Mouse (Mus musculus) intestine, embryonic 16.5 days (tissue): ENCODE data around the gene Plekha1. TPM values are rescaled to one million over a fixed set of nuclear protein-coding genes. Genes with fewer than 3 reads are reported as not detected.
A peak's percentile ranks its signal among the peaks of the same experiment; 100 is the strongest.

Experiments used
- ATAC-seq: fragments of 200-750 bp; cut with Nextera tagmentation; 2 replicates; pipeline ENCODE4 v1.8.0; 2017; ENCODE audit warnings: moderate TSS enrichment, moderate library complexity
- H3K27ac ChIP-seq: fragments of 300-500 bp; sonication (generic); 2 replicates; pipeline ENCODE4 v1.5.1; 2014; ENCODE audit warnings: mild to moderate bottlenecking, low read length
- H3K27me3 ChIP-seq: fragments of 300-500 bp; sonication (generic); replicated peaks from 2 replicates; pipeline ENCODE4 v1.6.1; 2014; ENCODE audit warnings: low read length, control low read depth, mixed read lengths; ENCODE audit not compliant: control insufficient read depth, insufficient read depth
- H3K36me3 ChIP-seq: fragments of 300-500 bp; sonication (generic); 2 replicates; pipeline ENCODE4 v1.6.1; 2014; ENCODE audit warnings: low read length, control low read depth; ENCODE audit not compliant: control insufficient read depth, insufficient read depth
- H3K4me1 ChIP-seq: fragments of 300-500 bp; sonication (generic); 2 replicates; pipeline ENCODE4 v1.6.1; 2014; ENCODE audit warnings: low read length, control low read depth, mixed read lengths; ENCODE audit not compliant: control insufficient read depth, insufficient read depth
- H3K4me2 ChIP-seq: fragments of 300-500 bp; sonication (generic); 2 replicates; pipeline ENCODE4 v1.6.1; 2014; ENCODE audit warnings: low read depth, low read length, control low read depth
- H3K4me3 ChIP-seq: fragments of 300-500 bp; sonication (generic); 2 replicates; pipeline ENCODE4 v1.5.1; 2014; ENCODE audit warnings: mild to moderate bottlenecking, low read length
- H3K9ac ChIP-seq: fragments of 300-500 bp; sonication (generic); 2 replicates; pipeline ENCODE4 v1.6.1; 2014; ENCODE audit warnings: low read depth, low read length
- H3K9me3 ChIP-seq: fragments of 300-500 bp; sonication (generic); 2 replicates; pipeline ENCODE4 v1.6.1; 2016; ENCODE audit warnings: low read length, control low read depth; ENCODE audit not compliant: control insufficient read depth
- WGBS: fragments of 180-500 bp; shearing (Covaris S2); extraction: QIAGEN DNeasy Blood & Tissue Kit; methylation state at CpG from one replicate; pipeline ENCODE4 v1.1.7; 2014; 5-methylcytosine and 5-hydroxymethylcytosine counted together
- polyA plus RNA-seq: library from polyadenylated mRNA; unstranded; fragments of >200 nt; fragmentation: Nextera tagmentation; extraction: Ambion mirVana; gene quantifications from 2 replicates; pipeline ENCODE4 v1.2.1, GENCODE M21; 2015

Plekha1 gene
- polyA plus RNA-seq, 1 experiment from 2014 or later = 39.0 TPM

DNA sequence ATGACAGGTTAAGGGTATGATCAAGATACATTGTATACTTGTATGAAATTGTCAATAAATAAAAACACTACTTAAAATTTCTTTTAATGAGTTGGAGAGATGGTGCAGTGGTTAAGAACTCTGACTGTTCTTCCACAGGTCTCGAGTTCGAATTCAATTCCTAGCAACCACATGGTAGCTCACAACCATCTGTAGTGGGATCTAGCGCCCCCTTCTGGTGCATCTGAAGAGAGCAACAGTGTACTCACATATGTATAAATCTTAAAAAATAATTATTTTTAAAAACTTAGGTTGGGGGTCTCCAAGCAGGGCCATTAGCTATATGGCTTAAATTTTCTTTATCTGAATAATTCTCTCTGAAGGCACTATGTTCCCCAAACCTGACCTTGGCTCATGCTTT, 64.8 kb downstream of the Plekha1 start:
- 66% methylated on average over 3 of the region's 3 CpGs for WGBS
- no peak for ATAC-seq
- H3K4me1 ChIP-seq = peaks cover under 1% of the 10 kb centered on the region
- no peak overlapping the region for H3K27ac ChIP-seq
- H3K4me2 ChIP-seq = no peak overlapping the region
- H3K9me3 ChIP-seq = no peaks in the 10 kb centered on the region
- H3K36me3 ChIP-seq = no peaks in the 10 kb centered on the region
- H3K27me3 ChIP-seq = peaks cover 22% of the 10 kb centered on the region
- no peak overlapping the region for H3K9ac ChIP-seq
- H3K4me3 ChIP-seq = no peak overlapping the region

DNA sequence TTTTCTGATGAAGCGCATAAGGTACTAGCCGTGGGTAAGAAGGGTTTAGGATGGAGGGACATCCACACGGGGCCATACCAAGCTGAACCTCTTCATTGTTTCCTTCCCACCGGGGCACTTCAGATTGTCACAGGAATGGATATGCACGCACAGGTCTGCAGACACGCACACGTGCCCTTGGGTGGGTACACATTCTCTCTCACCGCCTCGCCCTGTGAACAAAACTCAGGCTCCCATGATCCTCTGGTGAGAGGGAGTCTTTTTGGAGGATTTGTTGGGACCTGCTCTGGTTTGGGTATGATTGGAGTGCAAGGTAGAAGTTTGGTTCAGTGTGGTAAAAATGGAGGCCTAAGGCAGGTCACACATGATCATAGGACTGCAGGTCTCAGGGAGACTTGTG, 67.4 kb downstream of the Plekha1 start:
- peaks cover 14% of the 10 kb centered on the region for H3K4me1 ChIP-seq
- H3K27me3 ChIP-seq = peaks cover 46% of the 10 kb centered on the region
- no peaks in the 10 kb centered on the region for H3K36me3 ChIP-seq
- H3K4me2 ChIP-seq = no peak overlapping the region
- 86% methylated on average over 9 of the region's 9 CpGs for whole genome bisulfite sequencing
- no peak for ATAC-seq
- H3K9me3 ChIP-seq = no peaks in the 10 kb centered on the region
- no peak overlapping the region for H3K4me3 ChIP-seq
- no peak overlapping the region for H3K27ac ChIP-seq
- H3K9ac ChIP-seq = no peak overlapping the region

DNA sequence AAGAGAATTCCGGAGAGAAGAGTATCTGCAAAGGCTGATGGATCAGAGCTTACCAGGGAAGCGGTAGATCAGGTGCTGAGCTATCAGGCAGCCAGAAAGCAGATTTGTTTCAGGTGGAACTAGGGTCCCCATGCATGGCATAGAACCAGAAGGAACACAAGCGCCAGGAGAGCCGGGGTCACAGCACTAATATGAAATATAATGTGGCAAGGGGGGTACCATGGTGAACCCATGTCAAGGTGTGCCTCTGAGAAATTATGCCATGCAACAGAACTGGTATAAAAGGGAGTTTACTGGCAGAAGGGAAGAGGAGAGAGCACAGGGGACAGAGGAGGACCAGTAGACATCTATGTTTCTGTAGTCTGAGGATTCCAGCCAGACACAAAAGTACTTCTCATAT, 69.1 kb downstream of the Plekha1 start:
- Histone ChIP-seq H3K4me1 (peaks cover 14% of the 10 kb centered on the region), H3K27ac (no peak overlapping the region), H3K36me3 (no peaks in the 10 kb centered on the region), H3K4me2 (no peak overlapping the region), H3K4me3 (no peak overlapping the region), H3K9me3 (no peaks in the 10 kb centered on the region), H3K27me3 (peaks cover 56% of the 10 kb centered on the region), H3K9ac (no peak overlapping the region)
- ATAC-seq = no peak
- 86% methylated on average over 4 of the region's 4 CpGs for WGBS

DNA sequence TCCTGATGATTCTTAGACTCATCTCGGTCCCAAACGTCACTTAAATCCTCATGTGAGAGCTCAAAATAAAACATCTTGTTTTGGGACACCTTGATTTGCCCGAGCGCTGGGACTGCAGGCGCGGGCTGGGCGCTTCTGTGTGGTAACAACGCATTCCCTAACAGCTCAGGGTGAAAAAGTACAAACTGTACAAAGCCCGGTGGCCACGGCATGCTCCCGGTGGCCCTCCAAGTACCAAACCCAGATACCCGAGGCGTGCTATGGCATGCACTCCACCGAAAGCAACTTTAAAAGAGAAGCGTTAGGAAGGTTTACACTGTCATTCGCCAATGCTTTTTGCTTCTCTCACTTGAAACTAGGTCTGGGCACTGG, 69.9 kb downstream of the Plekha1 start:
- H3K9ac ChIP-seq = peak overlapping the region; percentile 26; the same call in 1 of the 2 replicates
- no peak for ATAC-seq

DNA sequence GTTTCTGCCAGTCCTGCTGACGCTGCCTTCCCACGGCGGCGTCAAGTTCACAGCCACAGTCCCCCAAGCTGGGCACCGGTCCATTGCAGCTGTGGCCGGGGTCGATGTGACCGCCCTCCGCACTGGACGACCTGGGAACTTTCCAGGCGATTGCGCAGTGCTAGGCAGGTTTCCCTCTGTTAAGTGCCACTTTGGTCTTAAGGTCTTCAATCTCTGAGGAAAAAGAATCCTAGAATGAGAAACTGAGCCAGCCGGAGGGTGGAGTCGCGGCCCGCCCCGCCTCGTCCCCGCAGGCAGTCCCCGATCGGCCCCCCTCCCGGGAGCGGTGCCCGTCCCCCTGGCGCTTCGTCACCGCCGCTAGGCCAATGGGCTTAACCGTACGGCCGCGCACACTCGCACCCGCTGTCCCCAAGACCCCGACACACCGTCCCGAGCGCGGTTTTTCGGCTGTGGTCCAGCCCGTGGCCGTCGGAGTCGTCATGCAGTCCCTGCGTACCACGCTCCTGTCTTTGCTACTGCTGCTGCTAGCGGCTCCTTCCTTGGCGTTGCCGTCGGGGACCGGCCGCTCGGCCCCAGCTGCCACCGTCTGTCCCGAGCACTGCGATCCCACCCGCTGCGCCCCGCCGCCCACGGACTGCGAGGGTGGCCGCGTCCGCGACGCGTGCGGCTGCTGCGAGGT, 70.4 kb downstream of the Plekha1 start, which contains the start of gene Htra1:
TSS of gene Htra1 (plus strand) at position 319 of the 679 bp plus-strand sequence.
- peak within 1 kb of the TSS; percentile 50 for H3K9ac ChIP-seq
- H3K9me3 ChIP-seq = no peaks in the 10 kb centered on the region
- peak; percentile 85 for ATAC-seq
- H3K4me3 ChIP-seq = peak within 1 kb of the TSS; percentile 55
- H3K4me1 ChIP-seq = peaks cover 14% of the 10 kb centered on the region
- H3K27ac ChIP-seq = no peak within 1 kb of the TSS
- under 1% methylated on average over 70 of the region's 70 CpGs for WGBS
- peaks cover 56% of the 10 kb centered on the region for H3K27me3 ChIP-seq
- H3K4me2 ChIP-seq = peak within 1 kb of the TSS; percentile 78
- H3K36me3 ChIP-seq = no peaks in the 10 kb centered on the region

More for the DNA sequence above, 69.9 kb downstream of the Plekha1 start:
- H3K27me3 ChIP-seq = peaks cover 56% of the 10 kb centered on the region
- 9% methylated on average over 16 of the region's 16 CpGs for WGBS
- H3K27ac ChIP-seq = no peak overlapping the region
- peaks cover 14% of the 10 kb centered on the region for H3K4me1 ChIP-seq
- no peaks in the 10 kb centered on the region for H3K36me3 ChIP-seq
- H3K4me3 ChIP-seq = peak overlapping the region; percentile 55
- H3K9me3 ChIP-seq = no peaks in the 10 kb centered on the region
- H3K4me2 ChIP-seq = peak overlapping the region; percentile 78

DNA sequence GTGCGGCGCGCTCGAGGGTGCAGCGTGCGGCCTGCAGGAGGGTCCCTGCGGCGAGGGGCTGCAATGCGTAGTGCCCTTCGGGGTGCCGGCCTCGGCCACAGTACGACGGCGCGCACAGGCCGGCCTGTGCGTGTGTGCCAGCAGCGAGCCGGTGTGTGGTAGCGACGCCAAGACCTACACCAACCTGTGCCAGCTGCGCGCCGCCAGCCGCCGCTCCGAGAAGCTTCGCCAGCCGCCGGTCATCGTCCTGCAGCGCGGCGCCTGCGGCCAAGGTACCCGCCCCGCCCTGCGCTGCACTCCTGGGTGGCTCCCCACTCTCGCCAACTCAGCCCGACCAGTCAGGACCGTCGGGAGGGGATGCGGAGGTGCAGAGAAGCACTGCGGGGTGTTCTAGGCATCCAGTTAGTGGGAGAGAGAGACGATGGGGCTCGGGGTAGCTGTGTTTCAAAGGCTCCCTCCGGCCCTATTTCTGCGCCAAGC, 71.0 kb downstream of the Plekha1 start:
- Histone ChIP-seq H3K9ac (peak overlapping the region; percentile 50), H3K4me3 (peak overlapping the region; percentile 55), H3K27me3 (peaks cover 56% of the 10 kb centered on the region), H3K4me1 (peaks cover 14% of the 10 kb centered on the region), H3K36me3 (no peaks in the 10 kb centered on the region), H3K4me2 (peak overlapping the region; percentile 78), H3K27ac (no peak overlapping the region), H3K9me3 (no peaks in the 10 kb centered on the region)
- WGBS = under 1% methylated on average over 49 of the region's 49 CpGs
- ATAC-seq = peak; percentile 45; the same call in 1 of the 2 replicates

DNA sequence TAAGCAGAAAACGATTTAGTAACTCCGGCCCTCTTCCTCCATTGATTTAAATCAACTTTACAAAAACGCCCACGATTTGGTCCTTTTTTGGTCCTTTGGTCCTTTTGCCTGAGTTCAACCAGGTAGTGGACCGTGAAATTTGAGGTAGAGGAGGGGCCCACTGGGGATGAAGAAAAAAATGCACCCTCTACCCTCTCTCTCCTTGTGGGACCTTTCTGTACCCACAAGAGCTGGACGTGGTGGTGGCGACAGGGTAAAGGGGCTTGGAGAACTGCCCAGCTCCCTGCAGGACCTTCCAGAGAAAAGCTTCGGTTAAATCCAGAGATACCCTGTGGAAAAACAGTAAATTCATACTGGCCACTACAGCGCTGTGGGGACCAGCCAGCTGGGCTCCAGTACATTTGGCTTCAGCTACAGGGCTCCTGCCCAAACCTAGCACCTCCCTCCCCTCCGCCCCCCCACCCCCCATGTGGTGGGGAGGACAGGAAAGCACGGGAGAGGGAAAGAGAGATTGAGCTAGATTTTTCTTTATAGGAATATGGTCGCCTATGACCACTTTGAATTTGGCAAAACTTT, 71.8 kb downstream of the Plekha1 start:
- 34% methylated on average over 12 of the region's 12 CpGs for WGBS
- no peak for ATAC-seq
- Histone ChIP-seq H3K27ac (no peak overlapping the region), H3K36me3 (no peaks in the 10 kb centered on the region), H3K9ac (no peak overlapping the region), H3K4me1 (peaks cover 14% of the 10 kb centered on the region), H3K4me2 (peak overlapping the region; percentile 78), H3K9me3 (no peaks in the 10 kb centered on the region), H3K27me3 (peaks cover 56% of the 10 kb centered on the region), H3K4me3 (peak overlapping the region; percentile 55)

DNA sequence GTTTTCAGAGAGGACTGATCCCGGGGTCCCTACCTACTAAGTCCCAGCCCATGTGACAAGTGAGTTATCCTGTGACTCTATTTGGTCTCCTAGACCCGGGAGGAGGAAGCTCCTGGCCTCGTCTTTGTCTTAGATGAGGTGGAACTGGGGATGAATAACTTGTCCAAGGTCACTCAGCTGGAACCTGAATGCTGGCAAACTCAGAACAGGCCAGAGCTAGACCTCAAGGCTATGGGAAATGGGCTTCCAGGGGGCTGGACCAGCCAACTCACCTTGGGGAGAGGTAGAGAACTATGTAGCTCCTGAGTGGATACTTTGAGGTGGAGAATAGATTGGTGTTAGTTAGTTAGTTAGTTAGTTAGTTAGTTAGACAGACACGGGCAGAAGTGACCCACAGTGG, 72.4 kb downstream of the Plekha1 start:
- no peak overlapping the region for H3K27ac ChIP-seq
- no peak overlapping the region for H3K4me2 ChIP-seq
- H3K4me3 ChIP-seq = no peak overlapping the region
- no peak overlapping the region for H3K9ac ChIP-seq
- no peaks in the 10 kb centered on the region for H3K9me3 ChIP-seq
- WGBS = 66% methylated on average over 4 of the region's 4 CpGs
- no peaks in the 10 kb centered on the region for H3K36me3 ChIP-seq
- no peak for ATAC-seq
- H3K4me1 ChIP-seq = peaks cover 14% of the 10 kb centered on the region
- H3K27me3 ChIP-seq = peaks cover 54% of the 10 kb centered on the region

DNA sequence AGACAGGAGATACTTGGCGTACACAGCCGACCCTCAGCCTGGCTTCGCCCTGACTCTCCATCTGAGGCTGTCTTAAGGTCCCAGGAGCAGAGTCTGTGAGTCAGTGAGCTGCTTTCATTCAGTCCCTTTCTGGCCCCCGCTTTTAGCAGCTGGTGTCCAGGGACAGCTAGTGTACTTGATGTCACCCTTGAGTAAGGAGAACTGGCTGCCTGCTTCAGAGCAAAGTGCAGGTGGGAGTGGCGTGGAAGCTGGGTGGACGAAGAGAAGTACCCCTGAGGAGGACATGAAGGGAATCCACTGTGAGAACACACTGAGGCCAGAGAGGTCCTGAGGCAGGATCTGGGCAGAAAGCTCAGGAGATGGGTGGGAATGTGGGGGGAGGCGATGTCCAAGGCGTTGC, 73.3 kb downstream of the Plekha1 start:
- Histone ChIP-seq H3K27me3 (peaks cover 48% of the 10 kb centered on the region), H3K9ac (no peak overlapping the region), H3K27ac (no peak overlapping the region), H3K4me3 (no peak overlapping the region), H3K4me2 (no peak overlapping the region), H3K9me3 (no peaks in the 10 kb centered on the region), H3K4me1 (peaks cover 14% of the 10 kb centered on the region), H3K36me3 (no peaks in the 10 kb centered on the region)
- WGBS = 87% methylated on average over 8 of the region's 8 CpGs
- ATAC-seq = no peak
